Mouse (Mus musculus): ENCODE data around the gene Ankdd1a. TPM values are rescaled to one million over a fixed set of nuclear protein-coding genes. Genes with fewer than 3 reads are reported as not detected.

Ankdd1a gene
- polyA plus RNA-seq, 1 experiment from 2014 or later = not detected

GRCm38 (mm10) chr9:65525445-65526195, 5.6 kb upstream of the Ankdd1a start:
- WGBS = 86% methylated on average over 10 of the region's 10 CpGs
- no peak for ATAC-seq
- Histone ChIP-seq H3K27me3 (0 out of 2 replicates have a peak, but pooled peaks cover 3% of the 10 kb centered on the region), H3K4me1 (peaks cover 7% of the 10 kb centered on the region), H3K27ac (no peak overlapping the region), H3K9ac (no peak overlapping the region), H3K4me3 (no peak overlapping the region), H3K9me3 (replicated peaks) (no peaks in the 10 kb centered on the region), H3K36me3 (ENCODE audit: poor library complexity, severe bottlenecking) (no peaks in the 10 kb centered on the region), H3K4me2 (no peak overlapping the region)

- H3K4me3 ChIP-seq = no peak overlapping the region
- H3K36me3 ChIP-seq (ENCODE audit: poor library complexity, severe bottlenecking) = no peaks in the 10 kb centered on the region
- H3K4me2 ChIP-seq = peak overlapping the region; percentile 35
- 0 out of 2 replicates have a peak, but pooled peaks cover 3% of the 10 kb centered on the region for H3K27me3 ChIP-seq
- peak; percentile 78 for ATAC-seq
- peaks cover 18% of the 10 kb centered on the region for H3K4me1 ChIP-seq
- H3K9me3 ChIP-seq (replicated peaks) = no peaks in the 10 kb centered on the region
- no peak overlapping the region for H3K27ac ChIP-seq
- WGBS = 27% methylated on average over 14 of the region's 14 CpGs
- H3K9ac ChIP-seq = no peak overlapping the region
Measured at GRCm38 (mm10) chr9:65523611-65524364, 3.8 kb upstream of the Ankdd1a start.

DNA sequence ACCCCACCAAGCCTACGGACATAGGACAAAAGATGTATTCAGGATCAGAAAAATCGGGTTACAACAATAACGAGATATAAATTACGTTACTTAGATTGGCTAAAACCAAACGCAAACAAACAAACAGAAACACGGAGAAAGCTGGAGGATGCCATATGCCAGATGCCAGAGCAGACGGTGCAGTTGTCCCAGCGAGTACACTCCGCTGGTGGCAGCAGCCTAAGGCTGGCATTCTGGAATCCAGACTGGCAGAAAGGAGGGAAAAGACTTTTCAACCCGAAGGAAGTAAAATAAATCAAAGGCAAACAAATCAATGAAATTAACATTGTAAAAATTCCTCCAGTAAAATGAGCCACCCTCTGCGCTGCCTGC, 498 bp upstream of the Ankdd1a start:
- H3K4me1 ChIP-seq = peaks cover 18% of the 10 kb centered on the region
- no peak for ATAC-seq
- peak overlapping the region; percentile 59 for H3K4me2 ChIP-seq
- peak overlapping the region; percentile 61 for H3K27ac ChIP-seq
- H3K9ac ChIP-seq = no peak overlapping the region; the same call in 1 of the 2 replicates
- H3K27me3 ChIP-seq = 0 out of 2 replicates have a peak, but pooled peaks cover 3% of the 10 kb centered on the region
- whole genome bisulfite sequencing = 16% methylated on average over 11 of the region's 11 CpGs
- peak overlapping the region; percentile 31 for H3K4me3 ChIP-seq
- H3K36me3 ChIP-seq (ENCODE audit: poor library complexity, severe bottlenecking) = no peaks in the 10 kb centered on the region
- H3K9me3 ChIP-seq (replicated peaks) = no peaks in the 10 kb centered on the region

DNA sequence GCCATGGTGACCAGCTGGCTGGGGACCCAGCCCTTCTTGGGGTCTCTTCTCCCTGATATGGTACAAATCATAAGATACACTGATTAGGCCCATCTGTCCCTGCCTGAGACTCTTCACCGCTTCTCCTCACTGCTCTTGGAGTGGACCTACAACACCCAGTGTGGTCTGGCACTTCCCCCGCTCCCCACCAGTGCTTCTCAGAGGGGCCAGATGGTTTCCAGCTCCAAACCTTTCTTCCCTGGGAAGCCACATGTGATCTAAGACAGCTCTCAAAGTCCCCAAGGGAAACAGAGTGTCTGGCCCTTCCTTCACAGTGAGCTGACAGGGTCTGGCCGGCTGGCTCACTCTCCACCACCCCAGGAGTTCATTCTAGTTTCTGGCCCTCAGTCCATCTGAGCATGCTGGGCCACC, 5.1 kb downstream of the Ankdd1a start:
- Histone ChIP-seq H3K9me3 (replicated peaks) (no peaks in the 10 kb centered on the region), H3K27me3 (no peaks in the 10 kb centered on the region), H3K4me2 (no peak overlapping the region), H3K36me3 (ENCODE audit: poor library complexity, severe bottlenecking) (no peaks in the 10 kb centered on the region), H3K4me1 (0 out of 2 replicates have a peak, but pooled peaks cover 3% of the 10 kb centered on the region), H3K9ac (no peak overlapping the region), H3K27ac (no peak overlapping the region), H3K4me3 (no peak overlapping the region)
- no peak for ATAC-seq
- WGBS = 66% methylated on average over 3 of the region's 3 CpGs

DNA sequence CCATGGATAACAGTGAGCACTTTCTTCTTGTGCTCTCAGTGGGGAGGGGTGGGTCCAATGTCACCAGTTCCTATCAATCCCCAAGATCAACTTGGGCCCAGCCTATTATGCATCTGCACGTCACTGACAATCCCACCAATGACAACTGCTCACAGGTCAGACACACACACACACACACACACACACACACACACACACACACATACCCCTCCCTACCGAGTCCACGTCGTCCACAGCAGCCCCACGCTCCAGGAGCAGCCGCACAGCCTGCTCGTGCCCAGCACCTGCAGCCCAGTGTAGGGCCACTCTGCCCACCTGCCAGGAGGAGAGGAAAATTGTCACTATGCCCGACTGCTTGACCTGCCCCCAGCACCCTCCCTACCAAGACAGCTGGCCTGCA, 5.6 kb downstream of the Ankdd1a start:
- Histone ChIP-seq H3K4me3 (no peak overlapping the region), H3K27ac (no peak overlapping the region), H3K9me3 (replicated peaks) (no peaks in the 10 kb centered on the region), H3K27me3 (no peaks in the 10 kb centered on the region), H3K36me3 (ENCODE audit: poor library complexity, severe bottlenecking) (no peaks in the 10 kb centered on the region), H3K4me2 (no peak overlapping the region), H3K4me1 (no peaks in the 10 kb centered on the region), H3K9ac (no peak overlapping the region)
- no peak for ATAC-seq
- WGBS = 65% methylated on average over 8 of the region's 8 CpGs

DNA sequence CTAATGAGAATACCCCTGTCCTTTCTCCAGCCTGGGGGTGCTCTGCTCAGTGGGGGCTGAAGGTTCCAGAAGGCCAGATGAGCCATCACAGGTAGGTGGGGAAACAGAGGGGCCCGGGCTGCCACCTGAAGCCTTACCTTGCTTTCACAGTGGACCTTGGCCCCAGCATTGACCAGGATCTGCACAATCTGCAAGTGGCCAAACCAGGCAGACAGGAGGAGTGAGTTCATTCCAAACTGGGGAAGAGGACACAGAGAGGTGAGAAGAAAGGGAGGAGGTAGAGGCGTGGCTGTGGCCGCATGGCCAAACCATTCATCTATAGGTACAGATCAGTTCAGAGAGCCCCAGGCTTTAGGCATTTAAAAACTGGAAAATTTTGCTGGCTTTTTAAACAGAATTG, 7.5 kb downstream of the Ankdd1a start:
- ATAC-seq = no peak
- no peak overlapping the region for H3K27ac ChIP-seq
- WGBS = 85% methylated on average over 3 of the region's 3 CpGs
- no peaks in the 10 kb centered on the region for H3K27me3 ChIP-seq
- no peaks in the 10 kb centered on the region for H3K4me1 ChIP-seq
- no peak overlapping the region for H3K9ac ChIP-seq
- H3K36me3 ChIP-seq (ENCODE audit: poor library complexity, severe bottlenecking) = no peaks in the 10 kb centered on the region
- H3K9me3 ChIP-seq (replicated peaks) = no peaks in the 10 kb centered on the region
- no peak overlapping the region for H3K4me2 ChIP-seq
- no peak overlapping the region for H3K4me3 ChIP-seq

DNA sequence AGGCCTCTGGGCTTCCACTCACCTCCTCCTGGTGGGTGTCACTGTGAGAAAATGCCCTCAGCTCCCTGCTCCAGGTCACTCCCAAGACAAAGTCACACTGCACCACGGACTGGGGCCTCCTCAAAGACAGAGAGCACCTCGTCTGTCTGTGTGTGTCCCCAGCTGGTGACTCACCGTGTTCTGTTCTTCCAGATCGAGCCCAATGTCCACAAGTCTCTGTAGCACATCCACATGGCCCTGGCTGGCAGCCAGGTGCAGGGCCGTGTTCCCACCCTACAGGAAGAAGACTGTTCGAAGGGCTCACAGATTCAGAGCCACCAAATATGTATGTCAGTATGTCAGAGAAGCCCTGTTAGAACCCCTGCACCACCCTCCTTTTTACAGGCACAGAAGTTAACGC, 11.5 kb downstream of the Ankdd1a start:
- 70% methylated on average over 7 of the region's 7 CpGs for WGBS
- no peak overlapping the region for H3K4me3 ChIP-seq
- ATAC-seq = no peak
- no peaks in the 10 kb centered on the region for H3K9me3 ChIP-seq (replicated peaks)
- H3K4me2 ChIP-seq = no peak overlapping the region
- H3K9ac ChIP-seq = no peak overlapping the region
- H3K27ac ChIP-seq = no peak overlapping the region
- H3K36me3 ChIP-seq (ENCODE audit: poor library complexity, severe bottlenecking) = no peaks in the 10 kb centered on the region
- H3K27me3 ChIP-seq = no peaks in the 10 kb centered on the region
- no peaks in the 10 kb centered on the region for H3K4me1 ChIP-seq

- Histone ChIP-seq H3K27me3 (no peaks in the 10 kb centered on the region), H3K4me1 (no peaks in the 10 kb centered on the region), H3K36me3 (ENCODE audit: poor library complexity, severe bottlenecking) (no peaks in the 10 kb centered on the region), H3K4me2 (no peak overlapping the region), H3K27ac (no peak overlapping the region), H3K9me3 (replicated peaks) (no peaks in the 10 kb centered on the region), H3K9ac (no peak overlapping the region), H3K4me3 (no peak overlapping the region)
- 87% methylated on average over 21 of the region's 21 CpGs for WGBS
- ATAC-seq = no peak
Measured at GRCm38 (mm10) chr9:65502721-65503505, 17.1 kb downstream of the Ankdd1a start.

DNA sequence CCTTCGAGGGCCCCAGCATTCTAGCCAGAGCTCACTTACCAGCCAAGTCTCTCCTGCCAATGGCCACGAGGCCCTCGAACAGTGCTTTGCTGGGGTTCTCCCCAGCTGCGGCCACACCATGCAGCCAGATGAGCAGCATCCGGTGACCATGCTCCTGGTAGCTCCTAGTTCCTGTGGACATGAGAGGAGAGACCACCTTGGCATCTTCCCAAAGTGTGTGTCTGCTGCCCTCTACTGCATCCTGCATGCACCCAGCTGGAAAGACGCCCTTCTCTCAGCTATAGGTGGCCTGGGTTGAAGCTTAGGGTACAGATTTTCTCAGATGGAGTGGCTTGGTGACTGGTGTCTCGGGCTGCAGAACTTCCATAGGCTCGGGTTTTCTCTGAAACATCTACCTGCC, 17.8 kb downstream of the Ankdd1a start:
- Histone ChIP-seq H3K9ac (no peak overlapping the region), H3K4me3 (no peak overlapping the region), H3K4me1 (no peaks in the 10 kb centered on the region), H3K4me2 (no peak overlapping the region), H3K36me3 (ENCODE audit: poor library complexity, severe bottlenecking) (no peaks in the 10 kb centered on the region), H3K27me3 (no peaks in the 10 kb centered on the region), H3K9me3 (replicated peaks) (no peaks in the 10 kb centered on the region), H3K27ac (no peak overlapping the region)
- WGBS = 59% methylated on average over 8 of the region's 8 CpGs
- ATAC-seq = no peak

- Histone ChIP-seq H3K4me3 (no peak overlapping the region), H3K27ac (no peak overlapping the region), H3K36me3 (ENCODE audit: poor library complexity, severe bottlenecking) (peaks cover 16% of the 10 kb centered on the region), H3K4me2 (no peak overlapping the region), H3K27me3 (no peaks in the 10 kb centered on the region; the same call in 1 of the 2 replicates), H3K4me1 (no peaks in the 10 kb centered on the region), H3K9me3 (replicated peaks) (no peaks in the 10 kb centered on the region), H3K9ac (no peak overlapping the region)
- 94% methylated on average over 4 of the region's 4 CpGs for WGBS
- no peak for ATAC-seq
Measured at GRCm38 (mm10) chr9:65492851-65493250, 27.1 kb downstream of the Ankdd1a start.

- ATAC-seq = no peak
- Histone ChIP-seq H3K4me3 (no peak overlapping the region), H3K4me1 (no peaks in the 10 kb centered on the region), H3K9ac (no peak overlapping the region), H3K9me3 (replicated peaks) (no peaks in the 10 kb centered on the region), H3K27ac (no peak overlapping the region), H3K4me2 (no peak overlapping the region), H3K27me3 (no peaks in the 10 kb centered on the region; the same call in 1 of the 2 replicates), H3K36me3 (ENCODE audit: poor library complexity, severe bottlenecking) (peaks cover 21% of the 10 kb centered on the region)
- WGBS = 92% methylated on average over 2 of the region's 2 CpGs
Measured at GRCm38 (mm10) chr9:65492351-65492750, 27.6 kb downstream of the Ankdd1a start.

- Histone ChIP-seq H3K9ac (no peak overlapping the region), H3K4me3 (no peak overlapping the region), H3K36me3 (ENCODE audit: poor library complexity, severe bottlenecking) (peaks cover 30% of the 10 kb centered on the region), H3K9me3 (replicated peaks) (no peaks in the 10 kb centered on the region), H3K4me2 (no peak overlapping the region), H3K27ac (no peak overlapping the region), H3K27me3 (no peaks in the 10 kb centered on the region; the same call in 1 of the 2 replicates), H3K4me1 (no peaks in the 10 kb centered on the region)
- WGBS = 95% methylated on average over 3 of the region's 3 CpGs
- ATAC-seq = no peak
Measured at GRCm38 (mm10) chr9:65491476-65491875, 28.5 kb downstream of the Ankdd1a start.

All from forebrain, embryonic 13.5 days (tissue).